Comparison of ENCODE assay signal across 26 mouse cellular contexts in genomic region chr9:84193405-84193804, GRCm38 (mm10).
"Had no signal": no experiment of that assay in that cellular context is flagged by ENCODE, and none has a peak within 500 bp of the region (broad histone marks: within the 10 kb centered on the region; RNA-seq: fewer than 3 reads in every experiment).

No protein-coding gene starts in this region.

- H3K27ac ChIP-seq: embryonic facial prominence, embryonic 10.5 days; embryonic facial prominence, embryonic 12.5 days; embryonic facial prominence, embryonic 13.5 days; embryonic facial prominence, embryonic 15.5 days; forebrain, embryonic 10.5 days; forebrain, embryonic 12.5 days; forebrain, embryonic 13.5 days; forebrain, embryonic 15.5 days; gastrocnemius, adult 2 months; heart, adult 2 months had no signal

- H3K9me3 ChIP-seq: embryonic facial prominence, embryonic 10.5 days; embryonic facial prominence, embryonic 12.5 days; embryonic facial prominence, embryonic 13.5 days; embryonic facial prominence, embryonic 15.5 days; forebrain, embryonic 10.5 days; forebrain, embryonic 12.5 days; forebrain, embryonic 13.5 days; forebrain, embryonic 15.5 days had no signal

- H3K4me3 ChIP-seq: embryonic facial prominence, embryonic 10.5 days; embryonic facial prominence, embryonic 12.5 days; embryonic facial prominence, embryonic 13.5 days; embryonic facial prominence, embryonic 15.5 days; erythroblast, embryonic 14.5 days; forebrain, embryonic 10.5 days; forebrain, embryonic 12.5 days; forebrain, embryonic 13.5 days; forebrain, embryonic 15.5 days; gastrocnemius, adult 2 months; heart, adult 2 months had no signal

- H3K27me3 ChIP-seq: embryonic facial prominence, embryonic 12.5 days; embryonic facial prominence, embryonic 13.5 days; embryonic facial prominence, embryonic 15.5 days; forebrain, embryonic 12.5 days; forebrain, embryonic 13.5 days; forebrain, embryonic 15.5 days had no signal

- H3K9ac ChIP-seq: embryonic facial prominence, embryonic 12.5 days; embryonic facial prominence, embryonic 13.5 days; embryonic facial prominence, embryonic 15.5 days; forebrain, embryonic 12.5 days; forebrain, embryonic 13.5 days; forebrain, embryonic 15.5 days; forebrain, postnatal 0 days had no signal

- ATAC-seq: forebrain, embryonic 13.5 days; forebrain, embryonic 14.5 days; forebrain, embryonic 15.5 days; forebrain, embryonic 16.5 days; forebrain, postnatal 0 days had no signal

- DNase-seq: cerebellum, adult 9-10 months; cerebellum, adult 9-11 months; cerebellum, postnatal 10 days; cerebellum, postnatal 14 days; cerebellum, postnatal 25 days; cerebellum, postnatal 36 days; embryo, embryonic 11 days; forebrain, postnatal 0 days; gastrocnemius, adult 2 months; gastrocnemius, postnatal 10 days; gastrocnemius, postnatal 14 days; gastrocnemius, postnatal 25 days; gastrocnemius, postnatal 36 days; heart, adult 18-20 months; heart, adult 2 months had no signal

- H3K36me3 ChIP-seq: embryonic facial prominence, embryonic 10.5 days; embryonic facial prominence, embryonic 12.5 days; embryonic facial prominence, embryonic 13.5 days; embryonic facial prominence, embryonic 15.5 days; forebrain, embryonic 10.5 days; forebrain, embryonic 12.5 days; forebrain, embryonic 15.5 days had no signal

- H3K4me1 ChIP-seq: embryonic facial prominence, embryonic 10.5 days; embryonic facial prominence, embryonic 12.5 days; embryonic facial prominence, embryonic 13.5 days; embryonic facial prominence, embryonic 15.5 days; forebrain, embryonic 10.5 days; forebrain, embryonic 12.5 days had no signal

- H3K4me2 ChIP-seq: embryonic facial prominence, embryonic 12.5 days; embryonic facial prominence, embryonic 13.5 days; embryonic facial prominence, embryonic 15.5 days; forebrain, embryonic 12.5 days; forebrain, embryonic 13.5 days; forebrain, embryonic 15.5 days had no signal
